Mouse (Mus musculus): Measurements from ENCODE around the gene Capza1.
"Not testable (repeated sequence)": the region's sequence is repeated elsewhere in the genome, so short reads cannot be mapped to it uniquely, and the experiment has no call there.

Gene Capza1

DNA sequence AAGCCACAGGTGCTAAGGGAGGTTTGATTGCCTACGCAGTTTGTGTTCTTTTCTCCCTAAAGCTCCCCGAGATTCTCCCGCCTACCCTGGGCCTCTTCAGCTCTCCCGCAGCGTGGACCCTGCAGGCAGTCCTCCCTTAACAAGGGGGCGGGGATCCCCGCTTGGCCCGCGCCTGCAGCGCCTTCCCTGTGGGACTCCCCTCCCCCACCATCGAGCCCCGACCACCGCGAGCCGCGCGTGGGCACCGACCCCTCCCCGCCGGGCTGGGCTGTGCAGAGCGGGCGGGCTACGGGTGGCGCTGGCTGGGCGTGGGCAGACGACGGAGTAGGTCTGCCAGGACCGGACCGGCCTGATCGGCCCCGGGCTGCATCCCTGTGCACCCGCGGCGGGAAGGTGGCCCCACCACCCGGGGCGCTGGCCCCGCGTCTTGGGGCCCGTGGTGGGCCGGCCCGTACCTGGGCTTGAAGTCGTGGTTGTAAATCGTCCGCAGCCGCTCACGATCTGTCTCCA, 46.8 kb downstream of the Capza1 start:
- peak; percentile 53 for DNase-seq (ENCODE audit: low read depth, low spot score)

DNA sequence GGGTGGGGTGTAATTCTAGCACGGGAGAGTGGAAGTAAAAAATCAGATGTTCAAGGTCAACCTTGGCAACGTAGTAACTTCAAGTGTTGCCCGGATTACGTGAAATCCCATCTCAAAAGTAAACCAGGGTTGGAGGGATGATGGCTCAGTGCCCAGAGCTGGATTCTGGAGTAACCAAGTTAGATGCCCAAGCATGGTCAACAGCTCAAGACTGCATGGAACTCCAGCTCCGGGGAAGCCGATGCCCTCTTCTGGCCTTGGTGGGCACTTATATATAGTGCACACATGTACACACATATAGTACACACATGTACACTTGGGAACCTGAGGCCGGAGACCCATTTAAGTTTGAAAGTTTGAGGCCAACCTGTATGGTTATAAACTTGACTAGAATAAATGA, 48.2 kb downstream of the Capza1 start:
- DNase-seq (ENCODE audit: low read depth, low spot score), result no peak

DNA sequence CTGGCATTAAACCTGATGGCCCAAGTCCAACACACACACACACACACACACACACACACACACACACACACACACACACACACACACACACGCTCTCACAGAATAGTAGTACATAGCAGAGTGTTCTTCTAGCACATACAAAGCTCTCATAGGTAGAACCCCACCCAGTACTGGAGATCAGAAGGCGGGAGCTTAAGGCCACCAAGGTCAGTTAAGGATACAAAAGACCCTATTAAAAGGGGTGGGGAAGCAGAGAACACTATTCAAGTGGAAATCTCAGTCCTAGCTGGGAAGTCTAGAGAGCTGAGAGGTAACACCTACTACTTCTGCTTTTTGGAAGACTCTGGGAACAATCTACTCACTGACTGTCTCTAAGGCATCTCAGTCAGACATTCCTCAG, 49.0 kb downstream of the Capza1 start:
- DNase-seq (ENCODE audit: low read depth, low spot score), result no peak

DNA sequence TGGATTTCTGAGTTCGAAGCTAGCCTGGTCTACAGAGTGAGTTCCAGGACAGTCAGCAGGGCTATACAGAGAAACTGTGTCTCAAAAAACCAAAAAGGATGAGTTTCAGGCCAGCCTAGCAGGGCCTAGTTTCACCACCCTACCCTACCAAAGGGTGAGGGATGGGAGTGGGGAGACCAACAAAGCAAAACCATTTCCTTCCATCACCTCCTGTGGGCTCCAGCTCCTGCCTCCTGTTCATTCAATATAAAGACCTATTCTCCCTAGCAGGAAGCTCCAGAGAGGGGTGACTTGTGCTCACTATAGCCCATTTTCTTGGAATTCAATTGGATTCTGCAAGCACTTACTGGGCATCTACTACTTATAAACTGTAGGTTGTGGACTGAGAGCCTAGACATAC, 49.6 kb downstream of the Capza1 start:
- DNase-seq (ENCODE audit: low read depth, low spot score), result no peak

DNA sequence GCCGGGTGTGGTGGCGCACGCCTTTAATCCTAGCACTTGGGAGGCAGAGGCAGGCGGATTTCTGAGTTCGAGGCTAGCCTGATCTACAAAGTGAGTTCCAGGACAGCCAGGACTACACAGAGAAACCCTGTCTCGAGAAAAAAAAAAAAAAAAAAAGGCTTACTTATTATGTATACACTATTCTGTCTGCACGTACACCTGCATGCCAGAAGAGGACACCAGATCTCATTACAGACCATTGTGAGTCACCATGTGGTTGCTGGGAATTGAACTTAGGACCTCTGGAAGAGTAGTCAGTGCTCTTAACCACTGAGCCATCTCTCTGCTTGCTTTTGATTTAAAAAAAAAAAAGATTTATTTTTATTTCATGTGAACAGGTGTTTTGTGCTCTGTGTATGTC, 51.1 kb downstream of the Capza1 start:
- not testable (repeated sequence) for DNase-seq (ENCODE audit: low read depth, low spot score)

DNA sequence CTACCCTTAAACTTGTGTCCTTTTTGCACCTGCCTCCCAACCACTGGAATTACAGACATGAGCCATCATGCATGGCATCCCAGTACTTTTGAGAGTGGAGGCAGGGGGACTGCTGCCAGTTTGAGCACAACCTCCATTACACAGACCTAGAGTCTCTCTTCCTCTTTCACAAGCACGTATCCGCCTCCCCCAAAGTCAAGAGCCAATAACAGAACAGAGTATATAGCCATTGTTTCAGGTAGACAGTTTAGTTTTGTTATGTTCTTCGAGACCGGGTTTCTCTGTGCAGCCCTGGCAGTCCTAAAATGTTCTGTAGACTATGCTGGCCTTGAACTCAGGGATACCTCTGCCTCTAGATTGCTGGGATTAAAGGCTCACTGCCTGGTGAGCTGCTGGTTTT, 52.1 kb downstream of the Capza1 start:
- DNase-seq (ENCODE audit: low read depth, low spot score), result no peak

DNA sequence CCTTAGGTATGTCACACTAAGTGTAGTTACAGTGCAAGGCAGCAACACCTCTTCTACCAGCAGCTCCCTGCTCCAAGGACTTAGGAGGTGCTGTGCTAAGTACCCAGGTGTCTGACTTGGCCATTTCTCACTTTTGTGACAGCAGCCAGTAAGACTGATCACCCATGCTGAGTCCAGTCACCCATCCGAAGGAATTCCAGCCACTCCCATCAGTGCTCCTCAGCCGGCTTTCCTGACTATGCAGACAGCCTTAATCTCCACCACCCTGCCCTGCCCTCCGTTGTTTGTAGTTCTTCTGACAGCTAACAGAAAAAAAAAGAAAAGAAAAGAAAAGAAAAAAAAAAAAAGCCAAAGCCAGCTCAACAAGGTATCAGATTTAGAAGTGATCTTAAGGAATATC, 52.6 kb downstream of the Capza1 start:
- DNase-seq (ENCODE audit: low read depth, low spot score), result no peak

DNA sequence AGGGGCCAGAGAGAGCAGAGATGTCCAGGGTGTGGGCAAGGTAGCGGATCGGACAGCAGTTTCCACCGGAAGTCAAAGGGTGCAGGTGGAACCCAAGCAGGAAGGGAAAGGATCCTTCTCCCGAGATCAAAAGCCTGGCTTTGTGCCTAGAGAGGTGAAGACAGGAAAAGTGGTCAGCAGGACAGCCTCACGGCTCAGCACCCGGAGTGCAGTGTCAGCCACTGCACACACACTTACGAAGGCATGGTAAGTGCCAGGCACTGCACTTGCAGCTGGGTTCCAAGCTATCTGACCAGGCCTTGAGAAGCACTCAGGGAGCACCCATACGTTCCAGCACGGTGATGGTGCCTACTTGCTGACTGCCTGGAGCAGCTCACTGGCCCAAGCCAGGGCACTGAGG, 58.8 kb downstream of the Capza1 start:
- DNase-seq (ENCODE audit: low read depth, low spot score), result no peak

DNA sequence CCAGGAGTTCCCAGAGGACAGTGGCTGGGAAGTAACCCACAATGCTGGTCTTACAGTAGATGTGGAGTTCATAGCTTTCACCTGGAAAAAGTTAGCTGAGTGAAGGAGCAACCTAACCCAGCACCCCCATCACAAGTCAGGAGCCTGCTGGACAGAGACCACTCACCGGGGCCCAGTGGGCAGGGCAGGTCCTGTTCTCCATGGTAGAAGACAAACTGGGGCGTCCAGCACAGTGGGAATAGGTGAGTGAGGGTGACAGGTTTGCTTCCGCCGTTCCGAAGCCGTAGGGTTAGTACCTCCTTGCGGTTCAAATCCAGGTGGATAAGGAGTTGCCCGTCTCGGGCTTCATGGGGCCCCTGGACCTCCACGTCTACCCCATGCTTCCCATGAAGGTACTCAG, 60.0 kb downstream of the Capza1 start:
- DNase-seq (ENCODE audit: low read depth, low spot score), result no peak

DNA sequence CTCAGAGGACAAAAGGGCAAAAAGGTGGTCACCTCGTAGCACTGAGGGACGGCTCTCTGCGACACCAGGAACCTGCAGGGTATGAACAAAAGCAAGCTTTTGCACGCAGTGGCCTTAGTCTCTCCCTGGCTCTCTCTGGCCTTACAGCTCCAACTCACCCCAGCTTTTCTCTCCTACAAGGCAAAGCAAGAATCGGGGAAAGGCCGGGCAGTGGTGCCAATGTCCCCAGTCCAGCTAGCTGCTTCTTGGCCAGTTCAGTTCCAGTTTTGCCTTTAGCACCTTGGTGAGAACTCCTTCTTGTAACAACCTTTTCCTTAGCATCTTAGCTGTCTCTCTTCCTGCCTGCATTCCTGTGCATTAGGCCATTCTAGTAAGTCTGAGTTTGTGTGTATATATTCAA, 62.8 kb downstream of the Capza1 start:
- no peak for DNase-seq (ENCODE audit: low read depth, low spot score)

DNA sequence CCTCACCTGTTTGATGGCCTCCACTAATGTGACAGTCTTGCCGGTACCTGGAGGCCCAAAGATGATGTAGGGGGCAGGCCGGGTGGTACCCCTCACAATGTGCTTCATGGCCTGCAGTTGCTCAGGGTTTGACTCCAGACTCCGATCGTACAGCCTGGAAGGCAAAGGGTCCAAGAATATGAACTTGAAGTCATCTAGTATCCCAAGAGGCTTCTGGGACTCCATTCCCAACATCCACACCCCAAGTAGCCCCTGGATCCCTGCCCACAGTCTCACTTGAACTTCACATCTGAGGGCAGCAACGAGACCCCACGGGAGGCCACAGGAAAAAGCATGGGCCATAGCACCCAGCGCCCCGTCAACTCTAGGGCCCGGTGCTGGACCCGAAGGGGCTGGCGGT, 63.6 kb downstream of the Capza1 start:
- DNase-seq (ENCODE audit: low read depth, low spot score), result no peak

DNA sequence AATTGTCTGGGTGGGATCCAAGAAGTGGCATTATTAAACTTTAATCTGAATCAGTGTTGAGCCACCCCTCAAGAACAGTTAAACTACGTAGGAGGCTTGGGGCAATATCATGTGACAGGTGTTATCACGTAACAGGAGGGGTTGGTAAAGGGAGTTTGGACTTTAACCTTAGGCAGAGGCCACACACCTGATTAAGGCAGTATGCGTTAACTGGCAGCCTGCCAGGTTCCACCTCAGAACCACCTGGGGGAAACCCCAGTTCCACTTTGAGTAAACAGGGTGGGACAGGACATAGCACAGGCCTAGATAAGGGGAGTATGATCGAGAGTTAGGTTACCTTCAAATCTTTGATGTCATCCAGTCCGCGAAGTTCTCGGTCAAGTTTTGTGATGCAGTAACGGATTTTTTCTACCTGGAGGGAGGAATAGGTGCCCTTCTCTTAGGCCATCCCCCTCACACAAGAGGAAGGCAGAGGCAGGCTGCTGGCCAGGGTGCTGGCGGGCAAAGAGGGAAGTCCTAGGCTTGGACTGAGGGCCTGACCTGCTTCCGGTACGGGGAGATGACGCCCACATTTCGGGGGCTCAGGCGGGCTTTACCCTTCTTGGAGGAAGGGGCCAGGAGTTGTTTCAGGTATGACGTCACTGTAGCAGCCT, 67.7 kb downstream of the Capza1 start:
- DNase-seq (ENCODE audit: low read depth, low spot score), result no peak

DNA sequence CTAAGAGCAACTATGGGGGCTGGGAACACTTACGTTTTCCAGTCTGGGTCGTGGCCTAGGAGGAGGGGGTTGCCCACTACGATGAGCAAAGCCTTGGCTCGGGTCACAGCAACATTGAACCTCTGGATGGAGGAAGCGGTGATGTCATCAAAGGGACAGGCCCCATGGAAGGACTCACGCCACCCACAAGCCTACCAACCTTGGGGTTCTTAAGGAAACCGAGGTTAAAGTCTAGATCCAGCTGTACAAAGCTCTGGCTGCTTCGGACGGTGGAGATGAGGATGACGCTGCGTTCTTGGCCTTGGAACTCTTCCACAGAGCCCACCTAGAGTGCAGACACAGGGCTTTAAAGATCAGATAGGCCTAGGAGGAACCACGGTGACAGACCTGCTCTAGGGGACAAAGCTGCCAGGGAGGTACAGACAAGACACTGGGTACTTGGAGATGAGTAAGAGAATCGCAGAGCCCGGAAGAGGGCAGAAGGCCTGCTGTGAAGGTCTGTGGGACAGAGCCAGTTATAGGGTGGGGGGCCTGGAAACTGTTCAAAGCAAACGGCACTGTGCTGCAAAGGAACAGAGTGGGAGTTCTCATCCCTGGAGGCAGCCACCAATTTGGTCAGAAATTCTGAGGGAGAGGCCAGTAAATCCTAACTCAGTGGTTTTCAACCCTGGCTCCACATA, 68.5 kb downstream of the Capza1 start:
- no peak for DNase-seq (ENCODE audit: low read depth, low spot score)

DNA sequence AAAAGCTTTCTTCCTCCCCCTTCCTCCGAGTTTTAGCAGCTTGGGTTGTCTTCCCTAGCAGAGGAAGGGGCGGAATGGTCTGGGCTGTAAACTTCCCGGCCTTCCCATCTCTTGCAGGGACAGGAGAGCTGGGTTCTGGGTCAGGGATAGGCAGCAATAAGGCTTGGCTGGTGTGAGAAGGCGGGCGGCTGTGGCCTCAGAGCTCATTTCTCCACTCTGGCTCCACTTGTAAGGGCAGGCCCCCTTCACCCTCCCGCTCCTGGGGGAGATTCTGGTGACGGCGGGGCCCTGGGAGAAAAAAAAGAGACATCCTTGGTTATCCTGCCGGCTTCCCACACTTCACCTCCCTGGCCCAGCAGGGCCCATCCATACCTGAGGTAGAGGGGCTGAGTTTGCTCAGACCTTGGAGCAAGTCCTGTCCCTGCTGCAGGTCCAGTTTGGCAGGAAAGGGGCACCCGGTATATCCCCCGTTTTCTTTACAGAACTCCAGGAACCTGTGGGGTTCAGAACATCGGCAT, 69.3 kb downstream of the Capza1 start:
- no peak for DNase-seq (ENCODE audit: low read depth, low spot score)

DNA sequence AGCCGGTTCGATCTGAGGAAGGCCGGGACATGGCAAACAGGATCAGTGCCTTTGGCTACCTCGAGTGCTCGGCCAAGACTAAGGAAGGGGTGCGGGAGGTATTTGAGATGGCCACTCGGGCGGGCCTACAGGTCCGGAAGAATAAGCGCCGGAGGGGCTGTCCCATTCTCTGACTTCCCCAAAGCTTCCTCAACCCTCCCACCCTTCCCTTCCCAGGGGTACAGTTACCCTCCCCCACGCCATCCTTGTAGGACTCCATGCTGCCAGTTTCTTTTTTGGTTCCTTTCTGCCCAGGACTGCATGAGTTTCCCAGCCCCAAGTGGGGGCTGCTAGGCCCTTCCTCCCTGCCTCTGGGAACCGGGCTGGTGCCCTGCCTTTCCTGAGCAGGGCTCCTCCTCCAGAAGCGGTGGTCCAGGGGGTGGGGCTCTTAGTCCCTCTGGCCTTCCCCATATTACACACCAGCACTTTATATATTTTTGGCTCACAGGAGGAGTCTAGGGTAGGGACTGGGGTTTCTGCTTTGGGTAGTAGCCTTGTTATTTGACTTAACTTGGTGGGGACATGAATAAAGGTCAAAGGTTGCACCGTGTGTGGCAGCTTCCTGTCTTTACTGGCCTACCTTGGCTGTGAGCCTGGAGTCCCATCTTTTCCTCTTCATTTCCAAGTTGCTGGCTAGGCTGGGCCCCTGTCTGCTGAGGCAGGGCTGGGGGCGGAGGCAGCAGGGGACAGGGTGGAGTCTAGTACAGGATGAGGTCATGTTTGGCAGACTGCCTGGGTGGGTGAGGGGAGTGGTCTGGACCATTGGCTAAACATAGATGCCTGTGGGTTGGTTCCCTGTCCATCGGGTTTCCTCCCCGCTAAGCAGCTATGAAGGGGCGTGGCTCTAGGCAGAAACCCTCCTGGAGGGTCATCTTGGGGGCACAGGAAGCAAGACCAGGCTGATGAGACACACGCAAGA, 70.2 kb downstream of the Capza1 start:
- peak; percentile 88 for DNase-seq (ENCODE audit: low read depth, low spot score)

DNA sequence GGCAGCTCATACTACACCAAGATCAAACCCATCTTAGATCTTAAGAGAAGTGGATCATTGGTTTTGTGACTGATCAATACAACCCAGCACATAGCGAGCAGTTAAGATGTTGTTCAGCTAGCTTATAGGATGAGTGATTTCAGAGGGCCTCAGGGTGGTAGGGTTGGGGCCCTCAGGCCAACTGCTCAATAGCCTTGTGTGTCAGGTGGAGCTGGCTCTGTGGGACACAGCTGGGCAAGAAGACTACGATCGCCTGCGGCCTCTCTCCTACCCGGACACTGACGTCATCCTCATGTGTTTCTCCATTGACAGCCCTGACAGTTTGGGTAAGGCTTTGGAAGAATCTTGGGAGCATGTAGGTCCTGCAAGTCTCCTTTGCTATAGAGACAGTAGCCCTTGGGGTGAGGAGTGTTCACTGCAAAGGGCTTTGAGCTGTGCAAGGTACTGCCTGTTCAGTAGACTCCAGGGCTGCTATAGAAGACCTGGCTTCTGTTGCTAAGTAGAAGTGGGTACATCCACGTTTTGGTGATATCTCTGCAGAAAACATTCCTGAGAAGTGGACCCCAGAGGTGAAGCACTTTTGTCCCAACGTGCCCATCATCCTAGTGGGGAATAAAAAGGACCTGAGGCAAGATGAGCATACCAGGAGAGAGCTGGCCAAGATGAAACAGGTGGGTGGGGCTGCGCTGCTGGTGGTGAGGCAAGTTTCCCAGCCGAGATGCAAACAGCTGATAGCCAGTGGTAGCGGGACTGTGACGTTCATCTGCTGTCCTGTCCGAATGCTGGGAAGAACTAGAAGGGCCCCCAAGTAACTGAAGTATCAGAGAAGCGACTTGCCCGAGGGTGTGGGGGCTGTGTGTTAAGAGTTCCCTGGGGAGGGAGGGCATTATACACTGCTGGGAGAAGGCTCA, 71.7 kb downstream of the Capza1 start:
- no peak for DNase-seq (ENCODE audit: low read depth, low spot score)

DNA sequence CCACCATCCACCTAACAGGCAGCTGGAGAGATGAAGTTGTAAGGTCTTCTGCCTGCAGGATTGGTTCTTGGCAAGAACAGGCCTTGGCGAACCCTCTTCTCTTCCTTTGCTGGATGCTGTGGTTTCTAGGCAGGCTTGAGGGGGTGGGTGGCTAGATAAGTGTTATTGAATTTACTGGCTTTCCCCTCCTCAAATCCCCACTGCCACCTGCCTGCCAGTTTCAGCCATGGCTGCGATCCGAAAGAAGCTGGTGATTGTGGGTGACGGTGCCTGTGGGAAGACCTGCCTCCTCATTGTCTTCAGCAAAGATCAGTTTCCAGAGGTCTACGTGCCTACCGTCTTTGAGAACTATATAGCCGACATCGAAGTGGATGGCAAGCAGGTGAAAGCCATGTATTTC, 72.6 kb downstream of the Capza1 start:
- DNase-seq (ENCODE audit: low read depth, low spot score), result no peak

DNA sequence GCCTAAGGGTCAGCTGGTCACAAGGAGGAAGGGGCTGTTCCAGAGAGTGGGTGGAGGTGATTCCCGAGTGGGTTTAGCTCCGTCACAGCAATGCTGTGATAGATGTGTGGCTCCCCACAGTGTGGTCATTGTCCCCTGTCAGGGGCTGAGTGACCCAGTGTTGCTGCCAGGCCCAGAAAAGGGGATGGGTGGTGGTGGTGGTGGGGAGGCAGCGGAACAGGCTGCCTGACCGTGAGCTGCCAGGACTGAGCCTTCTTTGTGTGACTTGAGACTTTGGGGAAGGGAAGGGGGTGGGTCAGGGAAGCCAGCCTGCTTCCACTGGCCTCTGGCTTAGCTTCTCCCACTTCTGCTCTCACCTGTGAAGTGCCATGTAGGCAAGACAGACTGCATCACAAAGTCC, 73.3 kb downstream of the Capza1 start:
- DNase-seq (ENCODE audit: low read depth, low spot score), result no peak

DNA sequence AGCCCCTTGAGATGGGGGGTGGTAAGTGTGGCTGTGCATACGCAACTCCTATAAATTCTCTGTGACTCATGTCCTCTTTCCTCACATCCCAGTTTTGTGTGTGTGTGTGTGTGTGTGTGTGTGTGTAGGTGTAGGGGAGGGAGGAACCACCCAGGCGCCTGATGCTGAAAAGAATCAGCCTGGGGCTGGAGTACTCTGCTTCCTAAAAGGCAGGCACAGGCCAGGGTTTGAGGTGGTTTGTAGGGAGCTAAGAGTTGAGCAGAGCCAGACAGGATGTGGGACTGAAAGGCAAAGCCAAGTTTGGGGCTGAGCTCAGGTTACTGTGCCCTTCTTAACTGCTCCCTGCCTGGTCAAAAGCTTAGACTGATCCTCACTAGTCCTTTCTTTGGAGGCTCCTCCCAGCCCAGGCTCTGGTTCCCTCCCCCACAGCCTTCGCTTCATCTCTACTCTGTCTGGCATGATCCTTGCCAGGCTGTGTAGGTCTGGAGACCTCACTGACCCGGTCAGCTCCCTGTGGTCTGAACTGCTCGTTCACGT, 73.8 kb downstream of the Capza1 start:
- DNase-seq (ENCODE audit: low read depth, low spot score), result peak; percentile 73

DNA sequence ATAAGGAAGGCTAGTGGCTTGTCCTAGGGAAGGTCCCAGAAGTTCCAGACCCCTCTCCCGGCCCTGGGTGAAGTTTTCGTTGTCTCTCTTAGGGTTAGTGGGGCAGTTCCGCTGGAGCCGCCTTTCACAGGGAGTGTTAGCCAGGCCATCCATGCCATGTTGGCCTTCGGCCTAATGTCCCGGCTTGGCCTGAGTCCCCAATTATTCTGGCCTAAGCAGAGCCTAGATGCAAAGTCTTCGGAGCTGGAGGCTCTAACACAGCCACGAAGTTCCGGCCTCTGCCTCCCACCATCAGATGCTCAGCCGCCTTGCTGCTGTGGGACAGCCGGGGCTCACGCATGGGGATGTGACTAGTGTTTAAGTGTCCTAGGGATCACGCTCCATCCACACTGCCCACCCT, 74.5 kb downstream of the Capza1 start:
- no peak for DNase-seq (ENCODE audit: low read depth, low spot score)

DNA sequence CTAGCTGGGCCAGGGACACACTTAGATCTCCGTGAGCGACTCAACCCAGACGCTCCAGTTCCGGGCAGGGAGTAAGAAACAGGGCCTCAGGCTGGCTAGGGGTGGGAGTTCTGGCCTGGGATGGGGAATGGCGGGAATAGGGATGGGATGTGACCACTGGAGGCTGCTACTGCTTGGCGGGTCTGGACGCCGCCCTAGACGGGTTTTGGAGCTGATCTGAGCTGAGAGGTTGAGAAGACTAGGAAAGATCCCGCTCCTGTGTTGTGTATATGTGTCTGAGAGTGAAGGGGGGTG, 75.0 kb downstream of the Capza1 start:
- no peak for DNase-seq (ENCODE audit: low read depth, low spot score)
